Mouse (Mus musculus): ENCODE results near the gene Gfm2. TPM values are rescaled to one million over a fixed set of nuclear protein-coding genes. Genes with fewer than 3 reads are reported as not detected.
A peak's percentile ranks its signal among the peaks of the same experiment; 100 is the strongest.
"Not testable (repeated sequence)": the region's sequence is repeated elsewhere in the genome, so short reads cannot be mapped to it uniquely, and the experiment has no call there.

The Gfm2 gene
- polyA plus RNA-seq, 1 experiment from 2014 or later = 29.4 TPM

DNA sequence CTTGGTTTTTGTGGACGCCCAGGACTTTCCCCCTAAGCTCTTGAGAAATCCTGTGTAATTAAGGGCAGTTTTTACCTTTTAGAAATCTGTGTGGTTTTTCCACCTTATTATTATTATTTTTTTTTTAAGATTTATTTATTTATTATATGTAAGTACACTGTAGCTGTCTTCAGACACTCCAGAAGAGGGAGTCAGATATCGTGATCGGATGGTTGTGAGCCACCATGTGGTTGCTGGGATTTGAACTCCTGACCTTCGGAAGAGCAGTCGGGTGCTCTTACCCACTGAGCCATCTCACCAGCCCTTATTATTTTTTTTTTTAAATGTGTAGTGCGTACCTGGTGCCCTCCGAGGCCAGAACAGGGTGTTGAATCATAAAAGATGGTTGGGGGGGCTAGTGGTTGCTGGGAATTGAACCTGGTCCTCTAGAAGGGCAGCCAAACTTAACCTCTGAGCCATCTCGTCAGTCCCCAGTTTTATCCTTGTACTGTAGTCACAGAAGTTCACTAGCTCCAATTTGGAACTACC is 731 bp downstream of the Gfm2 start:
- peak; percentile 17 for TF ChIP-seq CTCF (IDR thresholded peaks at IDR 0.05)
- POLR2A ChIA-PET = interaction anchor here (0.7 kb wide), 2 partner anchors 38 to 352 kb away, joined by 5 read pairs; no protein-coding TSS in a partner anchor
- H3K27me3 ChIP-seq; in situ Hi-C loops (cut with MboI; ENCODE audit: low pct_unique_long_range_greater_than_20kb); DNase-seq (ENCODE audit: low read depth, low spot score); ATAC-seq: not testable (repeated sequence)
- CTCF ChIA-PET = interaction anchor here (1.2 to 1.4 kb wide), 2 partner anchors 11 to 15 kb away, joined by 3 read pairs; no protein-coding TSS in a partner anchor

DNA sequence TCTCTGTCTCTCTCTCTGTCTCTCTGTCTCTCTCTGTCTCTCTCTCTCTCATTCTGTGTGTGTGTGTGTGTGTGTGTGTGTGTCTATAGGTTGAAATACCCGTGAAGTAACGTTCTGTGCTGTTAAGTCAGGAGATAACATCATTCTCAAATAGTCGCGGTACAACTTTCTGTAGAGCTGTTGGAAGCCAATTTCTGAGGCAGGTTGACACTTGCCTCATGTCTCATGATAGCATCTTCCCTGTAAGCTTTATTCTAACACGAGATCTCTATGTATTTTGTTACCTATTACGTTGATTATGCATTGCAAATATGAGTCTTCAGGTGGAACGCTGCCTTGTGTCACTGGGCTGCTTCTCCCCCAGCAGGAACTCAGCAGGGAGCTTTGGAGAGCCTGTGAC is 4.6 kb downstream of the Gfm2 start:
- POLR2A ChIA-PET = no interaction called here
- H3K27me3 ChIP-seq = no peaks in the 10 kb centered on the region
- ATAC-seq = no peak
- in situ Hi-C loops (cut with MboI; ENCODE audit: low pct_unique_long_range_greater_than_20kb) = no loop called here
- no peak for DNase-seq (ENCODE audit: low read depth, low spot score)
- TF ChIP-seq CTCF (IDR thresholded peaks at IDR 0.05) = no peak
- CTCF ChIA-PET = no interaction called here

DNA sequence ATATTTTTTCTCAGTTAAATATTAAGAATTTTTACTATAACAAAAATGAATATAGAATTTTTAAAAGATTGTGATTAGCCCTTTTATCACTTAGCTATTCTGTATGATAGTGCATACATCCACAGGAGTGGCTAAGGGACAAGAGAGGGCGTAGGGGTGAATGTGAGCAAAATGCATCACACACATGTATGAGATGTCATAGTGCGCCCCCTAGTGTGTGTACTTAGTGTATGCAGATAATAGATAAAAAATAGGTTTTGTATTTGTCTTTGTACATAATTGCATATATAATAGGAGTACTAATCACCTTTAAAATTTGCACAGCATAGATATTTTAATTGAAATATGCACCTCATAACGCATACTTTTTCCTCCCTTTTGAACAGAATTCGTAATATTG is 8.1 kb downstream of the Gfm2 start:
- in situ Hi-C loops (cut with MboI; ENCODE audit: low pct_unique_long_range_greater_than_20kb) = no loop called here
- no peaks in the 10 kb centered on the region for H3K27me3 ChIP-seq
- ChIA-PET CTCF (interaction anchor here (1.0 to 1.5 kb wide), 3 partner anchors 8 to 13 kb away, joined by 3 to 4 read pairs (median 3); partner anchors contain the start of genes Gfm2 and Nsa2), POLR2A (no interaction called here)
- TF ChIP-seq CTCF (IDR thresholded peaks at IDR 0.05) = peak; percentile 70
- DNase-seq (ENCODE audit: low read depth, low spot score) (no peak), ATAC-seq (no peak)

GRCm38 (mm10) chr13:97175520-97176264 is 38.0 kb downstream of the Gfm2 start:
- POLR2A ChIA-PET = no interaction called here

GRCm38 (mm10) chr13:97176731-97177130 is 39.0 kb downstream of the Gfm2 start:
- in situ Hi-C loops (cut with MboI; ENCODE audit: low pct_unique_long_range_greater_than_20kb) = no loop called here
- DNase-seq (ENCODE audit: low read depth, low spot score) (no peak), ATAC-seq (no peak)
- no peak for TF ChIP-seq CTCF (IDR thresholded peaks at IDR 0.05)
- H3K27me3 ChIP-seq = no peaks in the 10 kb centered on the region
- CTCF ChIA-PET = interaction anchor here (0.7 kb wide), 1 partner anchor 11 kb away, joined by 3 read pairs; no protein-coding TSS in a partner anchor
- POLR2A ChIA-PET = interaction anchor here (0.5 kb wide), 1 partner anchor 38 kb away, joined by 5 read pairs; no protein-coding TSS in a partner anchor

More at GRCm38 (mm10) chr13:97175520-97176264, 38.0 kb downstream of the Gfm2 start:
- CTCF ChIA-PET = interaction anchor here (1.4 to 1.9 kb wide), 2 partner anchors 9 to 10 kb away, joined by 4 to 5 read pairs; no protein-coding TSS in a partner anchor
- ATAC-seq = no peak
- no peak for DNase-seq (ENCODE audit: low read depth, low spot score)
- no peak for TF ChIP-seq CTCF (IDR thresholded peaks at IDR 0.05)
- H3K27me3 ChIP-seq = no peaks in the 10 kb centered on the region
- in situ Hi-C loops (cut with MboI; ENCODE audit: low pct_unique_long_range_greater_than_20kb) = no loop called here

DNA sequence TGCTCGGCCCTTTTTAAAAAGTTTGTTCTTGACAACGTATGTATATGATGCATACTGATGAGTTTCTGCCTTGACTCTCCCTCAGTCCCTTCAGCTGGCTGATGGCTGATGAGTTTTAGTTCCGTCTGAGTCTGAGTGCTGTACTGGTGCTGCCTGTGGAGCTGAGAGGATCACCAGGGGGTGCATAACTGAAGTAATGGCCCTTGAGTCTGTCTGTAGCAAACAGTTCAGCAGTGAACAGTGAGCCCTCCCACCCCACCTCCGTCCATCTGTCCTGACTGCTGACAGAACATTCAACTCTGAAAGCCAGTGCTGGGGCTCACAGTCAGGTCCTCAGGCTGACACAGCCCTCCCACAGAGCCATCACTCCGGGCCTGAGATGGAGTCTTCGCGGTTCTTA is 41.2 kb downstream of the Gfm2 start:
- TF ChIP-seq CTCF (IDR thresholded peaks at IDR 0.05) = no peak
- POLR2A ChIA-PET = no interaction called here
- CTCF ChIA-PET = no interaction called here
- ATAC-seq (no peak), DNase-seq (ENCODE audit: low read depth, low spot score) (no peak)
- in situ Hi-C loops (cut with MboI; ENCODE audit: low pct_unique_long_range_greater_than_20kb) = no loop called here
- H3K27me3 ChIP-seq = no peaks in the 10 kb centered on the region

DNA sequence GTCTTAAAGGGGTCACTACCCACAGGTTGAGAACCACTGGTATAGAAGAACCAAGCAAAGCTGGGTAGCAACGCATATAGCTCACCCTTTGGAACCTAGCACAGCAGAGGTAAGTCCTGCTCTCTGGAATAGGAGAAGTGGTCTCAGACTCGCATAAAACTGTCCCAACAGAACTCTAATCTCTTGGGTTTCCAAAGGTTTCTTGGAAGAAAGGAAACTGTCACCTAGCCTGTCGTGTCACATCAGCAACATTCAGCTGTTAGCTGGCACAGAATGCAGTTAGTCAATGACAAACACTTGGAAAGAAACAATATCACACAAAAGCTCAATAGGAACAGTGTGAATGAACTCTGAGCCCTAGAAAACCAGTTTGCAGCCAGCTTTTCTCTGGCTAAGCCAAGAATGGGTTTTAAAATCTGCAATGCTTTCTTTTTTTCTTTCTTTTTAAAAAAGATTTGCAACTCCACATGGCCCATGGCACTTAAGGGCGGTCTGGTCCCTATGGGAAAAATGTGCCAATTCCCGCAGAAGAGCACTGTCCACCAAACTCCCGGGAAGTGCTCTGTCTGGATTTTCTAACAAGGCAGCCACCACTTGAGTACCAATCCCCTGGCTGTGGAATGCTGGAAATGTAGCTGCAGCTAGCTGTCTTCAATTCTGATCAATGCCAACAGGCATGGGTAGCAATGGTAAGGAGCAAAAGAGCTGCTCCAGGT is 42.5 kb downstream of the Gfm2 start:
- no peaks in the 10 kb centered on the region for H3K27me3 ChIP-seq
- no peak for DNase-seq (ENCODE audit: low read depth, low spot score)
- ChIA-PET POLR2A (no interaction called here), CTCF (no interaction called here)
- no peak for ATAC-seq
- no peak for TF ChIP-seq CTCF (IDR thresholded peaks at IDR 0.05)
- in situ Hi-C loops (cut with MboI; ENCODE audit: low pct_unique_long_range_greater_than_20kb) = no loop called here

DNA sequence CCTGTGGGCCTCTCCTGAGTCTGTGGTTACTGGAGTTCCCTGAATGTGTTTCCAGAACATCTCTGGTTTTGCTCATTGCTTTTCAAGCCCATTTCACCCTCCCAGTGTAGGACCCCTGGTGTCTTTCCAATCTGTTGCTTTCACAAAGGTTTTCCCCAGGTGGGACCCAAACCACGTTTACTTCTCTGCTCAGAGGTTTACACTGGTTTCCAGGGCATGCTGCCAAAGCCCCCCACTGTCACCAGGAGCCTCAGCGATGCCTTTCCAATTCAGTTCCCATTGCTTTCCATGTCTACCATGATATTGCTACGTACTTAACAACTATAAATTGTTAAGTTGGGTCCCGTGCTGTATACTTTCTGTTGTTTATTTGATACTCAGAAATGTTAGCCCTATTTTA is 45.1 kb downstream of the Gfm2 start:
- ChIA-PET CTCF (no interaction called here), POLR2A (no interaction called here)
- DNase-seq (ENCODE audit: low read depth, low spot score) (no peak), ATAC-seq (no peak)
- TF ChIP-seq CTCF (IDR thresholded peaks at IDR 0.05) = no peak
- in situ Hi-C loops (cut with MboI; ENCODE audit: low pct_unique_long_range_greater_than_20kb) = no loop called here
- no peaks in the 10 kb centered on the region for H3K27me3 ChIP-seq

- in situ Hi-C loops (cut with MboI; ENCODE audit: low pct_unique_long_range_greater_than_20kb) = no loop called here
- no peaks in the 10 kb centered on the region for H3K27me3 ChIP-seq
- TF ChIP-seq CTCF (IDR thresholded peaks at IDR 0.05) = no peak
- CTCF ChIA-PET = interaction anchor here (1.7 kb wide), 1 partner anchor 9 kb away, joined by 5 read pairs; no protein-coding TSS in a partner anchor
- DNase-seq (ENCODE audit: low read depth, low spot score) (no peak), ATAC-seq (no peak)
- POLR2A ChIA-PET = no interaction called here
Measured at GRCm38 (mm10) chr13:97184168-97184567, 46.4 kb downstream of the Gfm2 start.

GRCm38 (mm10) chr13:97184656-97185055 is 46.9 kb downstream of the Gfm2 start:
- no peak for TF ChIP-seq CTCF (IDR thresholded peaks at IDR 0.05)
- in situ Hi-C loops (cut with MboI; ENCODE audit: low pct_unique_long_range_greater_than_20kb) = no loop called here
- ATAC-seq (no peak), DNase-seq (ENCODE audit: low read depth, low spot score) (no peak)
- ChIA-PET POLR2A (no interaction called here), CTCF (interaction anchor here (0.7 to 1.7 kb wide), 2 partner anchors 9 to 20 kb away, joined by 3 to 5 read pairs; no protein-coding TSS in a partner anchor)
- no peaks in the 10 kb centered on the region for H3K27me3 ChIP-seq

DNA sequence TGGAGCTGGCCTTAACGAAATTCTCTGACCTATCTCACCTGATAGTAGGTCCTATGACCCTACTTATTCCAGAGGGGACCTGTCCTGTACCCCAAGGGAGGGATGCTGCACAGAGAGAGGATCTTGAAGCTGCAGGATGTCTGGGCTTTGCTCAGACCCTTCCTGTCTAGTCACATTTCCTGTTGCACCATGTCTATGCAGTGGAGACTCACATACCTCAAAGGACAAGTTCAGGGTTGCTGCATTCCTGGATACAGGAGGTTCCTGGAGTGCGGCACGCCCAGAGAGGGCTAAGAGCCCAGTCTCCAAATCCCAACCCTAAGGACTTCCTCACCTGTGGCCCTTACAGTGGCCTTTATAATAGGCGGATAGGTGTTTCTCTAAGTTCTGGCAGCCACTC is 48.6 kb downstream of the Gfm2 start:
- in situ Hi-C loops (cut with MboI; ENCODE audit: low pct_unique_long_range_greater_than_20kb) = no loop called here
- DNase-seq (ENCODE audit: low read depth, low spot score) = no peak
- POLR2A ChIA-PET = no interaction called here
- CTCF ChIA-PET = no interaction called here
- no peaks in the 10 kb centered on the region for H3K27me3 ChIP-seq
- TF ChIP-seq CTCF (IDR thresholded peaks at IDR 0.05) = no peak
- ATAC-seq = no peak
